In the genomic region with DNA sequence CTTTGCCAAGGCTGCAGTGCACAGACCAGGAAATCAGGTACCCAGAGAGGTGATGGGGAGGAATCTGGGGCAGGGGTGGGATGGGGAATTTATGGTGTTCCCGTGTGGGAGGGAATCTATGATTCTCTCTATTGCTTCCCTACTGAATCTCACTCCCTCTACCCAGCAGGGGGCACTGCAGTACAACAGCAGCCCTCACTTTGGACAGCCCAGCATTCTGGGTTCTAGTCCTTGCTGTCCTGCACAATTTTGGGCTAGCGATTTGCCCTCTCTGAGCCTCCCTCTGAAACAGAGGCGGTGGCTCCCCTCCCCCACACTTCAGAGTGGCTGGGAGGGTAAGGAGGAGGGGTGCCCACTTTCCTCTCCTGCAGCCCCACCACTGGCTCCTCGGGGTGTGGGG, we compare ENCODE assay signal across 13 mouse cellular contexts. TPM values are rescaled to one million over a fixed set of nuclear protein-coding genes. Genes with fewer than 3 reads are reported as not detected.
A peak's percentile ranks its signal among the peaks of the same experiment; 100 is the strongest.
DNase-seq lines count a peak whose midpoint lies in the region; ATAC-seq and TF ChIP-seq lines count a peak whose summit lies in the region.
"Had no signal": no experiment of that assay in that cellular context is flagged by ENCODE, and none has a peak within 500 bp of the region (broad histone marks: within the 10 kb centered on the region; RNA-seq: fewer than 3 reads in every experiment).

No protein-coding gene starts in this region.

- H3K27ac ChIP-seq in embryonic facial prominence, embryonic 11.5 days (replicated peaks; ENCODE audit: low read depth, low read length) = no peak overlapping the region
- H3K27ac ChIP-seq in embryonic facial prominence, embryonic 10.5 days (replicated peaks) = no peak overlapping the region
- no peak overlapping the region for H3K27ac ChIP-seq in thymus, adult 2 months (ENCODE audit: control insufficient read depth, insufficient read depth, low read length)
- H3K27ac ChIP-seq in small intestine, adult 2 months (ENCODE audit: insufficient read depth, low read depth, low read length) = no peak overlapping the region
- H3K27ac ChIP-seq: heart, embryonic 13.5 days; liver, embryonic 15.5 days had no signal

- no peak overlapping the region for H3K4me2 ChIP-seq in embryonic facial prominence, embryonic 11.5 days (ENCODE audit: low read depth, low read length)
- H3K4me2 ChIP-seq: heart, embryonic 13.5 days; liver, embryonic 15.5 days had no signal

- peaks cover 23% of the 10 kb centered on the region for H3K27me3 ChIP-seq in embryonic facial prominence, embryonic 11.5 days (ENCODE audit: control insufficient read depth, insufficient read depth, low read length)
- peaks cover 59% of the 10 kb centered on the region for H3K27me3 ChIP-seq in embryonic facial prominence, embryonic 10.5 days (replicated peaks; ENCODE audit: low read depth, poor library complexity, severe bottlenecking)
- H3K27me3 ChIP-seq in thymus, adult 2 months (ENCODE audit: control insufficient read depth, insufficient read depth, low read length) = no peaks in the 10 kb centered on the region; the same call in 1 of the 2 replicates
- H3K27me3 ChIP-seq in small intestine, adult 2 months (ENCODE audit: control insufficient read depth, insufficient read depth, low read length) = peaks cover 3% of the 10 kb centered on the region; the same call in 1 of the 2 replicates

- ATAC-seq in embryonic facial prominence, embryonic 11.5 days (replicated peaks; ENCODE audit: insufficient number of reproducible peaks, low FRiP score, low TSS enrichment, low read depth) = no peak

- peaks cover 3% of the 10 kb centered on the region; the same call in 1 of the 2 replicates for H3K4me1 ChIP-seq in embryonic facial prominence, embryonic 11.5 days (ENCODE audit: control insufficient read depth, insufficient read depth, low read length)
- H3K4me1 ChIP-seq in embryonic facial prominence, embryonic 10.5 days = peaks cover 7% of the 10 kb centered on the region
- H3K4me1 ChIP-seq in thymus, adult 2 months (replicated peaks; ENCODE audit: control insufficient read depth, insufficient read depth, low read length) = 0 out of 2 replicates have a peak, but pooled peaks cover 3% of the 10 kb centered on the region
- H3K4me1 ChIP-seq in small intestine, adult 2 months (ENCODE audit: control insufficient read depth, insufficient read depth, insufficient read length, low read length) = peaks cover 3% of the 10 kb centered on the region; the same call in 1 of the 2 replicates

- H3K36me3 ChIP-seq in embryonic facial prominence, embryonic 11.5 days (replicated peaks; ENCODE audit: control insufficient read depth, insufficient read depth, low read depth, low read length) = no peaks in the 10 kb centered on the region
- no peaks in the 10 kb centered on the region for H3K36me3 ChIP-seq in embryonic facial prominence, embryonic 10.5 days (replicated peaks)
- no peaks in the 10 kb centered on the region for H3K36me3 ChIP-seq in thymus, adult 2 months (ENCODE audit: control insufficient read depth, insufficient read depth, low read length)
- H3K36me3 ChIP-seq in small intestine, adult 2 months (ENCODE audit: control insufficient read depth, insufficient read depth, low read length) = no peaks in the 10 kb centered on the region
- H3K36me3 ChIP-seq: heart, embryonic 13.5 days; liver, embryonic 15.5 days had no signal

- H3K9me3 ChIP-seq in embryonic facial prominence, embryonic 11.5 days (replicated peaks; ENCODE audit: control insufficient read depth, low read length) = no peaks in the 10 kb centered on the region
- H3K9me3 ChIP-seq in embryonic facial prominence, embryonic 10.5 days = no peaks in the 10 kb centered on the region
- H3K9me3 ChIP-seq: heart, embryonic 13.5 days; liver, embryonic 15.5 days had no signal

- H3K4me3 ChIP-seq in embryonic facial prominence, embryonic 11.5 days (ENCODE audit: low read depth, low read length) = no peak overlapping the region
- H3K4me3 ChIP-seq in embryonic facial prominence, embryonic 10.5 days = no peak overlapping the region
- H3K4me3 ChIP-seq in thymus, adult 2 months (ENCODE audit: control insufficient read depth, insufficient read depth, low read length) = no peak overlapping the region
- H3K4me3 ChIP-seq in small intestine, adult 2 months (ENCODE audit: low read depth, low read length) = no peak overlapping the region
- H3K4me3 ChIP-seq: heart, embryonic 13.5 days; liver, embryonic 15.5 days had no signal

- intact Hi-C loops in left cerebral cortex, postnatal 14 days (cut with DNase I) = loop anchor here (5.0 kb wide), 1 partner anchor 93 kb away; no protein-coding TSS in a partner anchor

- TF ChIP-seq POLR2A in thymus, adult 2 months (IDR thresholded peaks at IDR 0.05; ENCODE audit: control insufficient read depth, extremely low read depth, insufficient read depth, low read length, poor library complexity) = no peak
- no peak for TF ChIP-seq POLR2A in small intestine, adult 2 months (IDR thresholded peaks at IDR 0.05; ENCODE audit: low read depth, low read length)

- no peak for TF ChIP-seq CTCF in thymus, adult 2 months (IDR thresholded peaks at IDR 0.05; ENCODE audit: borderline replicate concordance, control insufficient read depth, extremely low read depth, insufficient read depth, low read length, poor library complexity)
- TF ChIP-seq CTCF in small intestine, adult 2 months (IDR thresholded peaks at IDR 0.05; ENCODE audit: extremely low read depth, insufficient read length, insufficient replicate concordance, low read depth, low read length) = peak; percentile 36; the same call in 1 of the 2 replicates

- peak; percentile 33 for DNase-seq in embryonic facial prominence, embryonic 11.5 days (ENCODE audit: low spot score)
- no peak for DNase-seq in embryonic facial prominence, embryonic 10.5 days (ENCODE audit: low spot score)
- DNase-seq in left cerebral cortex, postnatal 14 days (ENCODE audit: low spot score in 2 of 2) = peak; percentile 57 to 65
- DNase-seq in left cerebral cortex, adult 8-10 months (ENCODE audit: low spot score in 2 of 2) = no peak
- DNase-seq in thymus, postnatal 14 days = peak; percentile 18
- DNase-seq in thymus, adult 2 months = no peak
- no peak for DNase-seq in frontal cortex, postnatal 36 days (ENCODE audit: low spot score in 2 of 2)
- DNase-seq: kidney, adult 2 months had no signal

- no peak overlapping the region for H3K9ac ChIP-seq in embryonic facial prominence, embryonic 11.5 days (replicated peaks; ENCODE audit: low read length)
- H3K9ac ChIP-seq: heart, embryonic 13.5 days; liver, embryonic 15.5 days had no signal

- WGBS in embryonic facial prominence, embryonic 11.5 days = 31% methylated on average over 4 of the region's 4 CpGs
- 42% methylated on average over 4 of the region's 4 CpGs for WGBS in embryonic facial prominence, embryonic 10.5 days
- 40% methylated on average over 4 of the region's 4 CpGs for WGBS in thymus, adult 2 months
- WGBS in small intestine, adult 2 months = 54% methylated on average over 4 of the region's 4 CpGs

RNA-seq across cellular contexts. Expression of a gene that starts 8.9 kb away (rescaled TPM):
- polyA plus RNA-seq in embryonic facial prominence, embryonic 11.5 days (2014; fragmentation: Nextera tagmentation; extraction: Ambion mirVana) = not detected in 2 replicates
- polyA plus RNA-seq in embryonic facial prominence, embryonic 10.5 days (2016; fragmentation: Nextera tagmentation; extraction: Ambion mirVana) = not detected in 2 replicates
- total RNA-seq in left cerebral cortex, postnatal 14 days (2021) = under 1 TPM in 1 of 2 experiments, not detected in 1; 0.34 TPM
- under 1 TPM in 3 of 4 experiments, not detected in 1; 0.11 to 0.27 (median 0.14) TPM for total RNA-seq in left cerebral cortex, adult 8-10 months (2022)
- polyA plus RNA-seq in thymus, adult 2 months (2012; rRNA removed) = 0.10 and 0.12 TPM in 2 replicates
- polyA plus RNA-seq in small intestine, adult 2 months (2012; rRNA removed) = 0.06 and 0.18 TPM in 2 replicates
- polyA plus RNA-seq: heart, embryonic 13.5 days; kidney, adult 2 months; liver, embryonic 15.5 days; stomach, embryonic 14.5 days had no signal

RNA-seq across cellular contexts. Expression of a gene that starts 11.4 kb away (rescaled TPM):
- polyA plus RNA-seq in embryonic facial prominence, embryonic 11.5 days (2014; fragmentation: Nextera tagmentation; extraction: Ambion mirVana) = 2.1 and 2.4 TPM in 2 replicates
- polyA plus RNA-seq in embryonic facial prominence, embryonic 10.5 days (2016; fragmentation: Nextera tagmentation; extraction: Ambion mirVana) = 2.6 and 3.1 TPM in 2 replicates
- total RNA-seq in left cerebral cortex, postnatal 14 days (2021) = 100 to 1,000 TPM; 229 to 234 TPM
- total RNA-seq in left cerebral cortex, adult 8-10 months (2022) = 100 to 1,000 TPM; 253 to 298 (median 277) TPM
- polyA plus RNA-seq in thymus, adult 2 months (2012; rRNA removed) = 1.2 and 5.3 TPM in 2 replicates
- 0.80 and 0.93 TPM in 2 replicates for polyA plus RNA-seq in small intestine, adult 2 months (2012; rRNA removed)

RNA-seq across cellular contexts. Expression of a gene that starts 17.1 kb away (rescaled TPM):
- polyA plus RNA-seq in embryonic facial prominence, embryonic 11.5 days (2014; fragmentation: Nextera tagmentation; extraction: Ambion mirVana) = 0.38 and 0.54 TPM in 2 replicates
- polyA plus RNA-seq in embryonic facial prominence, embryonic 10.5 days (2016; fragmentation: Nextera tagmentation; extraction: Ambion mirVana) = 0.68 TPM in 1 of 2 replicates, not detected in the other
- total RNA-seq in left cerebral cortex, postnatal 14 days (2021) = not detected
- total RNA-seq in left cerebral cortex, adult 8-10 months (2022) = 1 to 10 TPM in 1 of 4 experiments, under 1 TPM in 2, not detected in 1; 0.59 to 1.3 (median 0.80) TPM
- 1.9 and 2.0 TPM in 2 replicates for polyA plus RNA-seq in thymus, adult 2 months (2012; rRNA removed)
- polyA plus RNA-seq in small intestine, adult 2 months (2012; rRNA removed) = 0.94 and 1.4 TPM in 2 replicates
- total RNA-seq: layer of hippocampus, postnatal 10 days had no signal

RNA-seq across cellular contexts. Expression of a gene that starts 42.5 kb away (rescaled TPM):
- 3.2 and 3.8 TPM in 2 replicates for polyA plus RNA-seq in embryonic facial prominence, embryonic 11.5 days (2014; fragmentation: Nextera tagmentation; extraction: Ambion mirVana)
- 1.3 and 1.5 TPM in 2 replicates for polyA plus RNA-seq in embryonic facial prominence, embryonic 10.5 days (2016; fragmentation: Nextera tagmentation; extraction: Ambion mirVana)
- total RNA-seq in left cerebral cortex, postnatal 14 days (2021) = 1 to 10 TPM; 3.9 to 5.8 TPM
- 1 to 10 TPM; 3.7 to 5.0 (median 4.2) TPM for total RNA-seq in left cerebral cortex, adult 8-10 months (2022)
- polyA plus RNA-seq in thymus, adult 2 months (2012; rRNA removed) = 6.0 and 8.2 TPM in 2 replicates
- polyA plus RNA-seq in small intestine, adult 2 months (2012; rRNA removed) = 10.5 and 12.0 TPM in 2 replicates

RNA-seq across cellular contexts. Expression of a gene that starts 52.5 kb away (rescaled TPM):
- 7.5 and 8.9 TPM in 2 replicates for polyA plus RNA-seq in embryonic facial prominence, embryonic 11.5 days (2014; fragmentation: Nextera tagmentation; extraction: Ambion mirVana)
- 12.4 and 12.7 TPM in 2 replicates for polyA plus RNA-seq in embryonic facial prominence, embryonic 10.5 days (2016; fragmentation: Nextera tagmentation; extraction: Ambion mirVana)
- total RNA-seq in left cerebral cortex, postnatal 14 days (2021) = 10 to 100 TPM; 52.0 to 62.1 TPM
- 10 to 100 TPM; 50.1 to 67.1 (median 54.3) TPM for total RNA-seq in left cerebral cortex, adult 8-10 months (2022)
- 17.1 and 20.0 TPM in 2 replicates for polyA plus RNA-seq in thymus, adult 2 months (2012; rRNA removed)
- 2.6 and 6.1 TPM in 2 replicates for polyA plus RNA-seq in small intestine, adult 2 months (2012; rRNA removed)

Comparison
In these comparisons a context has a peak if more than half of its experiments do, and no peak if none do; other contexts are left out.
1. DNase-seq: peak in embryonic facial prominence, embryonic 11.5 days (single experiment), left cerebral cortex, postnatal 14 days (2 of 2) and thymus, postnatal 14 days (single experiment); none in embryonic facial prominence, embryonic 10.5 days (single experiment), left cerebral cortex, adult 8-10 months (0 of 2), thymus, adult 2 months (single experiment) and frontal cortex, postnatal 36 days (0 of 2).